Mouse (Mus musculus) megakaryocyte, adult 5-6 weeks (primary cell): ENCODE results near the gene Dnajb9. TPM values are rescaled to one million over a fixed set of nuclear protein-coding genes. Genes with fewer than 3 reads are reported as not detected.
"Not testable (repeated sequence)": the region's sequence is repeated elsewhere in the genome, so short reads cannot be mapped to it uniquely, and the experiment has no call there.

Source experiments
- ATAC-seq: 2 replicates; pipeline ENCODE4 v1.8.0; 2016; ENCODE audit warnings: mild to moderate bottlenecking, inconsistent platforms; ENCODE audit not compliant: poor library complexity, severe bottlenecking
- total RNA-seq, 2 experiments: library from RNA; stranded (forward) in 1 of 2; stranded (reverse) in 1 of 2; fragments of 153-499, 151-499 nt in 1 of 2; fragments of 221-1000, 200-1000 nt in 1 of 2; gene quantifications; 2 replicates each; pipeline versions ENCODE4 v1.2.3 to v1.2.4; 2015 to 2017

The Dnajb9 gene
- 63.7 and 74.8 TPM in 2 replicates for total RNA-seq (2015)
- total RNA-seq (2017), result 45.4 and 55.9 TPM in 2 replicates

DNA sequence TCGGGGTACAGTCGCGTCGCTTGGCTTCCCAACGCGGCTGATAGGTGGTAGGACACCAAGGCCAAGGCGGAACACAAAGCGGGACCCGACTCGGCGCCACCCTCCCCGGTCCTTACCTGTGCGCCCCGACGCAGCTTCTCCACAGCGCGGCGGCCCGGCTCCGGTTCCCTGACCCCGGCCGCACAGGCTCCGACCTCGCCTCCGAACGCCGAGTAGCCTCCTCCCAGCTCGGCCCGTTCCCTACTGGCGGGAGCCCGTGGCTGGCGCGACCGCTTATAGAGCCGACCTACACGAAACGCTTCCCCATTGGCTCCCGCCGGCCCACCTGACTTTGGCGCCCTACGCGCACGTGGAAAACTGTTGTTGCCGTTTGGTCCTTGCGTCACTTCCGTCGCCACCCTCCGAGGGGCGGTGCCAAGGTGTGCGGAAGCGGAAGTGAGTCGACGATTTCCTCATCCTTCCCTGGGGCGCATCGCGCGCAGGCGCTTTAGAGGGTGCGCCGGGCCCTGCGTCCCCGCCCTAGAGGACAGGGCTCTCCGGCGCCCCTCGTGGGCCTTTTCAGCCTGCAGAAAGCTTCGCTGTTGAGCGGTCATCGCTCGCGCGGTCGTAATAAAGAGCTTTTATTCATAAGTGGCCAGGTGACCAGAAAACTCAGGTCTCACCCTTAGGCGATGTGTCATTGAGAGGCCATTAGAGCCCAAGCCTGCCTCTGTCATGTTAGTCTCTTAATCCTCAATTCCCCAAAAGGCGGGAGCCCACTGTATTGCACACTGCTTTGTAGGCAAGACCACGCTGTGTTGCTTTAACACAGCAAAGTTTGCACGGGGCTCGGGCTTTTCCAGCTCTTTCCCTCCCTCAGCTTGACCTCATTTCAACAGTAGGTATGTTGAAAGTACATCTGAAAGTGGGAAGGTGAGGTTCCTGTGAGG is at the start of gene Dnajb9:
Gene Dnajb9 (minus strand): TSS at position 503 of the 929 bp plus-strand sequence.
- ATAC-seq, result peak; percentile 88

- ATAC-seq, result no peak
These were observed 38.3 kb upstream of the Dnajb9 start for GRCm38 (mm10) chr12:44248309-44248977.

GRCm38 (mm10) chr12:44245739-44246138 is 35.6 kb upstream of the Dnajb9 start:
- ATAC-seq, result no peak

- no peak for ATAC-seq
These were observed 32.3 kb upstream of the Dnajb9 start for GRCm38 (mm10) chr12:44242407-44242806.

DNA sequence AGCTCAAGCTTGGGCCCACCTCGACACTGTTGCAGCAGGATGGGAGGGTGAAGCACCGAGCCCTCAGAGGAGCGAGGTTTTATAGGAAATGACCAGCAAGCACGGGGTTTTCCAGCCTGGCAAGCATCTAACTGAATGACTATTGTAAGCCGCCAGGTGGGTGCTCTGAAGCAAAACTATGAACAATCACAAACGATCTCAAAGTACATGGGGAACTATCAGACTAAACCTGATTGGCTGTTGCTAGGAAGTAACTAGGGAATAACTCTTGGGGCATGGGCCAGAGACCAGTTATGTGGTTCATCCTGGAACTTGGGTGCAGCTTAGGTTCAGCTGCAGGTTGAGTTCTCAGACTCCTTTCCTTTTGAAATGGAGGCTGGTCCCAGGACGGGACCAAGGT is 31.0 kb upstream of the Dnajb9 start:
- ATAC-seq, result no peak

DNA sequence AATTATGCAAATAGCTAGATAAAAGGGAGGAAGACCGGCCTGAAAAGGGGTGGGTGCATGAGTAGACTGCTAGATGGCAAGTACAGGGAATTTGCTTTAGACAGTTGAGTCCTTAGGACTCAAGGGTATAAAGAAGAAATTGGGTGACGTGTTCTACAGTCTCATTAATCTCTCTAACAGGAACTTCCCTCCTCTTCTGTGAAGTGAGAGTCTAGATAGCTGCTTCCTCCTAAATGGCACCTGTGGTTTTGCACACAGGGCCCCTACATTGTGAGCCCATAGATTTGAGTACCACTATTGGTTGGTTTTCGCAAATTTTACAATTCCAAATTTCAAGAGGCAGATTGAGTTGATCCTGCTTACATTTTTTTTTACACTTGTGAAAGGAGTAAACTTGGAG is 14.5 kb upstream of the Dnajb9 start:
- ATAC-seq, result no peak

- no peak for ATAC-seq
These were observed 12.9 kb upstream of the Dnajb9 start for GRCm38 (mm10) chr12:44223044-44223443.

GRCm38 (mm10) chr12:44221651-44222356 is 11.7 kb upstream of the Dnajb9 start:
- no peak; the same call in 1 of the 2 replicates for ATAC-seq

DNA sequence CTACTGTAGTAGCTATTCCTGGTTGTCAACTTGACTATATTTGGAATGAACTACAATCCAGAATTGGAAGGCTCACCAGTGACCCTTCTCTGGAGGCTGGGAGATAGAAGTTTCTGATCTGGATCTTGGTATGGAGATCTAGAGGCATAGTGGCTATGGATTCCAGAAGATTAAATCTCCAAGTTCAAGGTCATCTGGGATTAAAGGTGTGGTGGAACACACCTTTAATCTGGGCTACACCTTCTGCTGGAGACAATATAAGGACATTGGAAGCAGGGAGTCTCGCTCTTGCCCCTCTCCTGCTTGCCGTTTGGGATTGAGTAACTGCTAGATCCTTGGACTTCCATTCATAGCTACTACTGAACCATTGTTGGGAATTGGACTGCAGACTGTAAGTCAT is 10.9 kb upstream of the Dnajb9 start, which contains the start of gene Pnpla8:
Gene Pnpla8 (plus strand): TSS at position 301 of the 400 bp plus-strand sequence.
- not testable (repeated sequence) for ATAC-seq

DNA sequence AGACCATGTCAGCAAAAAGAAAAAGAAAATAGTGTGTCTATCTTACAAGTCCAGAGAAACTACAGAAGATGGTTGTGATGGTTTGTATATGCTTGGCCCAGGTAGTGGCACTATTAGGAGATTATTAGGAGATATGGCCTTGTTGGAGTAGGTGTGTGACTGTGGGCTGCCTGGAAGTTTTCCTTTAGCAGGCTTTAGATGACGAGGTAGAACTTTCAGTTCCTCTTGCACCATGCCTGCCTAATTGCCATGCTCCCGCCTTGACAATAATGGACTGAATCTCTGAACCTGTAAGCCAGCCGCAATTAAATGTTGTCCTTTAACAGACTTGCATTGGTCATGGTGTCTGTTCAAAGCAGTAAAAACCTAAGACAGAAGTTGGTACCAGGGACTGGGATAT is 1.4 kb upstream of the Dnajb9 start:
- ATAC-seq, result no peak

DNA sequence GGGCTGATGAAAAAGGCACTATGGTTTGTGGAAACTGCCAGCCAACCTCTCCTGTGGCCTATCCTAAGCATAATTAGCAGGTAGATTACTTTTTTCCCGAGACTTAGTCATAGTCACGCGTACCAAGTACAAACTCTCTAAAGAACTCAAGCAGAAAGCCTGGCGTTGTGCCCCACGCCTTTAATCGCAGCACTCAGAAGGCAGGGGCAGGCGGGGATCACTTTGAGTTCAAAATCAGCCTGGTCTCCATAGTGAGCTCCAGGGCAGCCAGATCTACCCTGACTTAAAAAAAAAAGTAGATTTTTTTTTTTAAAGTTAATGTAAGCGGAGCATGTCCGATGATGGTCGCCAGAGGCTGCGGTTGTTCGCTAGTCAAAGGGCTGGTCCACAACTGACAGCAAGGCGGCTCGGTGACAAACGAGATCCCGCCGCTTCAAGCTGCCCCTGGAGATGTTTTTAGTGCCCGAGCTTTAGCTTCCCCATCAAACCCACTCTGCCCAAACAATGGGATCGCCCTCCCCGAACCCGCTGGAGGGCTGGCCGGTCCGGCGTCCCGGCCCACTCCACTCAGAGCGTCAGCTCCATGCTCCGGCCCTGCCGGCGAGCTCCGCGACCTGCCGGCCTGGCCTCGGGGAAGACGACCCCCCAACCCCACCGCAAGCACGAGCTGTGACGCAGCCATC is 844 bp downstream of the Dnajb9 start:
- no peak for ATAC-seq

GRCm38 (mm10) chr12:44197873-44198525 is 12.1 kb downstream of the Dnajb9 start:
- no peak; the same call in 1 of the 2 replicates for ATAC-seq

GRCm38 (mm10) chr12:44181081-44181982 is 28.8 kb downstream of the Dnajb9 start:
- peak; percentile 74 for ATAC-seq

DNA sequence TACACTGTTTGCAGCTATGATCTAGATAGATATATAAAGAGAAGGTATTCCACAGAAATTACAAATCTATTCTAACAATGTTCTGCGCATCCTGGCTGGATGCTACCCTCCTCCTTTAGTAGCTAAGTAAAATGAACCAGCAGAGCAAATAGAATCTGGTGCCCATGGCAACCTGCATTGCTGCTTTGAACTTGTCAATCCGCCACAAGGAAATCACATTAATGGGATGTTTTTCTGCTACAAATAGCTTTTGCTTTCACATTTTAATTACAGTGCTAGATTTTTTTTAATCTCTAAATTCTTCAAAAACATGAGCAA is 33.1 kb downstream of the Dnajb9 start:
- no peak for ATAC-seq

DNA sequence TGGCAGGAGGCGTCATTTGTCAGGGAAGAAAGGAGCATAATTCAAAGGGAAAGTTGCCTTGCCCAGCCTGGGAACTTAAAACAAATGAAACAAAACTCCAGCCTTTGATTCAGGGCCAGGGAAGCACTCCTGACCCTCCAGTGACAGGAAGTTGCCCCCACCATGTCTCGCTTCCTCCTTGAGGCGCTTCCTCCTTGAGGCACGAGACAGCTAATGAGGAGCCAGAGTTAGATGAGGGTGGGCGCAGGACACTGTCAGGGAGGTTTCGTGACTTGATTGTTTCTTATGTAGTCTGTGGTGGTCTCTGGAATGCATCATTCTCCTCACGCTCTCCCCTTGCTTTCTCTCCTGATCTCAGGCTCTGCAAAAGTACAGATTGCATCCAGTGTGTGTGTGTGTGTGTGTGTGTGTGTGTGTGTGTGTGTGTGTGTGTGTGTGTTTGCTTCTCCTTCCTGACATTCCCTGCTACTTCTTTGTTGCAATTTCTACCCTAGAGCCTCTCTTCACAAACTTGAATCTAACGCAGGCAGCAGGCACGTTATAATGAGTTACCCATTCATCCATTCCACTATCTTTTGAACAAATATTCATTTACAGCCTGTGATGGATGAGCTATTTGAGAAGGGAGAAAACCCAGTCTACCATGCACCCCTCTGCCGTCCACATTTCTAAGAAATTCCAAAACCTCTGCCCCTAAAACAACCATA is 33.6 kb downstream of the Dnajb9 start:
- ATAC-seq, result peak; percentile 87

GRCm38 (mm10) chr12:44166949-44167348 is 43.2 kb downstream of the Dnajb9 start:
- 0 out of 2 replicates have a peak, but pooled peaks have one; percentile 51 for ATAC-seq

DNA sequence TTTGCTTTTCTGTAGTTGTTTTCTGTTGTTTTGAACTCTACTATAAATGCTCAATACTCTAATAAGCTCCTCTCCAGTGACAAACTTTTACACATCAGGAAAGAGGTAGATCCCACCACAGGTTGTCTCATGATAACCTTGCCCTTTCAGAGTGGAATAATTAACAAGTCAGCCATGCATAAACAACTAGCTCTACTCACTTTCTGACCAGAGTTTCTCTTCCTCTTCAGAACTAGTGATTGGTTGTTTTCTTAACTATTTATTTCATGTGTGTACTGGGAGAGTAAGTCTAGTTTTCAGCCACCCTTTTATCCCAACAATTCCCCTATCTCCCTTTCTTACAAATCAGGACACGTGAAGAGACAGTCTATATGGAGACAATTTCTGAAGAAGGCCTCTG is 50.8 kb downstream of the Dnajb9 start:
- no peak for ATAC-seq
